Mouse (Mus musculus): ENCODE data around the gene Kmt5b. TPM values are rescaled to one million over a fixed set of nuclear protein-coding genes. Genes with fewer than 3 reads are reported as not detected.
A peak's percentile ranks its signal among the peaks of the same experiment; 100 is the strongest.

The Kmt5b gene
- 72.1 and 75.9 TPM in 2 replicates for total RNA-seq (2021)
- long read RNA-seq, partial matches to known transcripts = 5 of 5 reads
- long read RNA-seq, other reads (novel, unspliced or antisense) = 0 of 5 reads

- DNase-seq = no peak
Observed at GRCm38 (mm10) chr19:3767276-3767780, at the start of gene Kmt5b. Gene Kmt5b, plus strand, starts transcription at chr19:3767421.

- peak; percentile 61 for DNase-seq
Observed at GRCm38 (mm10) chr19:3718481-3719361, 48.5 kb upstream of the Kmt5b start.

- DNase-seq = peak; percentile 68
Observed at GRCm38 (mm10) chr19:3719362-3719891, 47.8 kb upstream of the Kmt5b start.

- no peak for DNase-seq
Observed at GRCm38 (mm10) chr19:3723170-3723569, 44.1 kb upstream of the Kmt5b start.

- no peak for DNase-seq
Observed at GRCm38 (mm10) chr19:3723904-3724303, 43.3 kb upstream of the Kmt5b start.

- peak; percentile 66 for DNase-seq
Observed at GRCm38 (mm10) chr19:3724779-3725178, 42.4 kb upstream of the Kmt5b start.

GRCm38 (mm10) chr19:3728901-3729300 lies 38.3 kb upstream of the Kmt5b start:
- no peak for DNase-seq

- no peak for DNase-seq
Observed at GRCm38 (mm10) chr19:3730781-3731646, 36.2 kb upstream of the Kmt5b start.

GRCm38 (mm10) chr19:3736001-3736400 lies 31.2 kb upstream of the Kmt5b start:
- DNase-seq = no peak

GRCm38 (mm10) chr19:3739650-3740049 lies 27.6 kb upstream of the Kmt5b start:
- DNase-seq = no peak

GRCm38 (mm10) chr19:3742716-3743115 lies 24.5 kb upstream of the Kmt5b start:
- DNase-seq = no peak

GRCm38 (mm10) chr19:3743362-3743761 lies 23.9 kb upstream of the Kmt5b start:
- no peak for DNase-seq

GRCm38 (mm10) chr19:3743851-3744512 lies 23.2 kb upstream of the Kmt5b start:
- DNase-seq = peak; percentile 56

- no peak for DNase-seq
Observed at GRCm38 (mm10) chr19:3752621-3753239, 14.5 kb upstream of the Kmt5b start.

- no peak for DNase-seq
Observed at GRCm38 (mm10) chr19:3753240-3753633, 14.0 kb upstream of the Kmt5b start.

GRCm38 (mm10) chr19:3753738-3754137 lies 13.5 kb upstream of the Kmt5b start:
- no peak for DNase-seq

GRCm38 (mm10) chr19:3757861-3758260 lies 9.4 kb upstream of the Kmt5b start:
- DNase-seq = no peak

- no peak for DNase-seq
Observed at GRCm38 (mm10) chr19:3765221-3765820, 1.9 kb upstream of the Kmt5b start.

- DNase-seq = no peak
Observed at GRCm38 (mm10) chr19:3766378-3766777, 843 bp upstream of the Kmt5b start.

GRCm38 (mm10) chr19:3767781-3768696 lies 818 bp downstream of the Kmt5b start:
- peak; percentile 85 for DNase-seq
